Mouse (Mus musculus) midbrain, embryonic 11.5 days (tissue): ENCODE data around the gene Fbxw26. TPM values are rescaled to one million over a fixed set of nuclear protein-coding genes. Genes with fewer than 3 reads are reported as not detected.
A peak's percentile ranks its signal among the peaks of the same experiment; 100 is the strongest.
"Not testable (repeated sequence)": the region's sequence is repeated elsewhere in the genome, so short reads cannot be mapped to it uniquely, and the experiment has no call there.

ENCODE experiments used
- ATAC-seq: fragments of 200-750 bp; cut with Nextera tagmentation; 2 replicates; pipeline ENCODE4 v1.8.0; 2017; ENCODE audit warnings: moderate TSS enrichment, moderate library complexity; ENCODE audit not compliant: low FRiP score
- DNase-seq: peaks from one replicate; pipeline ENCODE4 v3.0.0; 2015; ENCODE audit warnings: low spot score; ENCODE audit errors: missing footprints
- H3K27ac ChIP-seq: fragments of 300-500 bp; sonication (generic); 2 replicates; pipeline ENCODE4 v1.5.1; 2014; ENCODE audit warnings: low read depth, low read length
- H3K27me3 ChIP-seq: fragments of 300-500 bp; sonication (generic); 2 replicates; pipeline ENCODE4 v1.6.1; 2014; ENCODE audit warnings: mild to moderate bottlenecking, low read length, moderate library complexity, mixed read lengths; ENCODE audit not compliant: control insufficient read depth, insufficient read depth
- H3K36me3 ChIP-seq: fragments of 300-500 bp; sonication (generic); 2 replicates; pipeline ENCODE4 v1.6.1; 2014; ENCODE audit warnings: mild to moderate bottlenecking, low read length, moderate library complexity, mixed read lengths; ENCODE audit not compliant: control insufficient read depth, insufficient read depth
- H3K4me1 ChIP-seq: fragments of 300-500 bp; sonication (generic); 2 replicates; pipeline ENCODE4 v1.6.1; 2014; ENCODE audit warnings: low read length; ENCODE audit not compliant: control insufficient read depth, insufficient read depth
- H3K4me2 ChIP-seq: fragments of 300-500 bp; sonication (generic); 2 replicates; pipeline ENCODE4 v1.6.1; 2014; ENCODE audit warnings: mild to moderate bottlenecking, moderate library complexity
- H3K4me3 ChIP-seq: fragments of 300-500 bp; sonication (generic); 2 replicates; pipeline ENCODE4 v1.5.1; 2014; ENCODE audit warnings: low read depth, low read length
- H3K9ac ChIP-seq: fragments of 300-500 bp; sonication (generic); 2 replicates; pipeline ENCODE4 v1.6.1; 2014; ENCODE audit warnings: low read length
- H3K9me3 ChIP-seq: fragments of 300-500 bp; sonication (generic); 2 replicates; pipeline ENCODE4 v1.6.1; 2016; ENCODE audit warnings: low read length; ENCODE audit not compliant: control insufficient read depth
- WGBS: fragments of 180-500 bp; shearing (Covaris S2); extraction: QIAGEN DNeasy Blood & Tissue Kit; methylation state at CpG from one replicate; pipeline ENCODE4 v1.1.7; 2014; 5-methylcytosine and 5-hydroxymethylcytosine counted together
- polyA plus RNA-seq: library from polyadenylated mRNA; unstranded; fragments of >200 nt; fragmentation: Nextera tagmentation; extraction: Ambion mirVana; gene quantifications from 2 replicates; pipeline ENCODE4 v1.2.1, GENCODE M21; 2014

The Fbxw26 gene
- polyA plus RNA-seq: 0.07 TPM in 1 of 2 replicates, not detected in the other

DNA sequence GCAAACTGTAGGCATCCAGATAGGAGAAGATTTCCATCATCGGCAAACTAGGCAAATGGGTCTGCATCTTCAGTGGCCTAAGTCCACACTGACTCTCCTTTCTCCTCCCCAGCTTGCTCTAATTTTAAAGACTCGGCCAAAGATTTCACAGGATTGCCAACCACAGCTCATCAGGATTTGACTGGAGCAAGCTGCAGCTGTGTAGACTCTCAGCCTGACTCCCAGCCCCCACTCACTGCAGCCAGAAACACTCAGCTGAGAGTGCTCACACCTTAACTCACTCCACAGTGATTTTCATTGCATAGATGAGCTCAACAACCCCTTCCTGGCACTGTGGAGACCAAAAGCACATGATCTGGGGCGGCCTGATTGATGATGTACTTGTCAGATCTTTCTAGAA lies at the start of gene Fbxw26:
Gene Fbxw26, minus strand, starts transcription at position 101 of the 400 bp plus-strand sequence.
- not testable (repeated sequence) for H3K36me3 ChIP-seq, H3K9ac ChIP-seq, H3K9me3 ChIP-seq, H3K27me3 ChIP-seq, H3K4me1 ChIP-seq, DNase-seq, ATAC-seq, H3K4me3 ChIP-seq, H3K4me2 ChIP-seq, H3K27ac ChIP-seq
- 84% methylated on average over 3 of the region's 3 CpGs for WGBS

DNA sequence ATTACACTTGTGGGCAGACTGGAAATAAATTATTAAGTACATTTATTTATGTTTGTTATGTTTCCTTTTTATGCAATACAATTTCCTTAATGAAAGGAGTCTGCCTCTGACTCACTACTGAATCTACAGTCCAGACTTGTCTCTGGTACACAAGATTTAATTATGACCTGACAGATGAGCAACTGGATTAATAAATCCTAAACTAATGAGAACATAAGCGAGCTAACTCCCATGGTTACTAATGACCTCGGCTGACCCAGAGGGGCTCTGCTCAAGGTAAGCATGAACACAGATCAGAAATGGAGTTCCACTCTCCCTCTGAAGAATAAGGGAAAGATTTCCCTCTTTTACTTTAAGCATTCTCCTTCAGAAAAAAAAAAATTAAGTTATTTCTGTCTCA lies 49.3 kb upstream of the Fbxw26 start:
- Histone ChIP-seq H3K9me3 (no peaks in the 10 kb centered on the region), H3K9ac (no peak overlapping the region), H3K36me3 (no peaks in the 10 kb centered on the region), H3K4me3 (no peak overlapping the region), H3K27ac (no peak overlapping the region), H3K4me2 (no peak overlapping the region), H3K4me1 (no peaks in the 10 kb centered on the region), H3K27me3 (no peaks in the 10 kb centered on the region)
- ATAC-seq (no peak), DNase-seq (no peak)
- 79% methylated on average over 2 of the region's 2 CpGs for WGBS

GRCm38 (mm10) chr9:109790570-109790969 lies 44.7 kb upstream of the Fbxw26 start, which contains the start of gene Fbxw27:
Gene Fbxw27 (minus strand): TSS chr9:109790670.
- H3K9ac ChIP-seq, H3K9me3 ChIP-seq, H3K4me3 ChIP-seq, ATAC-seq, H3K4me2 ChIP-seq, H3K36me3 ChIP-seq, H3K4me1 ChIP-seq, DNase-seq, H3K27ac ChIP-seq, H3K27me3 ChIP-seq: not testable (repeated sequence)
- WGBS: 83% methylated on average over 4 of the region's 4 CpGs

DNA sequence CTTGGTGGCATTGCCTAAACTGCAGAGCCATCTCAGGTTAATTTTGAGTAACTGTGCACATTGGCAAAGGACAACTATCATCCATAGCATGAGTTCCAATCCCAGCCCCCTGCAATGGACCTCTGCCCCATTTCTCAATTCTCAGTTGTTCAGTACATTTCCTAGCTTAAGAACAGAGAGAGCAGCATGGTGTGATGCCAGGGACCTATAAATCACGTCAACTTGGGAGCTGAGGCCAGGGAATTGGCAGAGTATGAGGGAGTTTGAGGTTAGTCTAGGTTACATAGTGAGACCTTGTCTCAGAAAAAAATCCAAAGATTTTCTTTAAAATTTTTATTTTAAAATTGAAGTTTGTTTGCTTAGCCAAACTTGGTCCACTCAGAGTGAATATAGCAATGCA lies 21.0 kb upstream of the Fbxw26 start:
- H3K27ac ChIP-seq, H3K4me2 ChIP-seq, DNase-seq, H3K27me3 ChIP-seq, H3K36me3 ChIP-seq, ATAC-seq, H3K4me1 ChIP-seq, H3K9ac ChIP-seq, H3K9me3 ChIP-seq, H3K4me3 ChIP-seq: not testable (repeated sequence)
- 87% methylated on average over 1 of the region's 1 CpGs for WGBS

- not testable (repeated sequence) for H3K27me3 ChIP-seq, DNase-seq, H3K9ac ChIP-seq, ATAC-seq, H3K4me3 ChIP-seq, H3K27ac ChIP-seq, H3K4me2 ChIP-seq, H3K9me3 ChIP-seq, H3K36me3 ChIP-seq, H3K4me1 ChIP-seq
- WGBS: 77% methylated on average over 4 of the region's 4 CpGs
Observed at GRCm38 (mm10) chr9:109702600-109702999, 43.3 kb downstream of the Fbxw26 start, which contains the start of gene Fbxw18. Gene Fbxw18 (minus strand): TSS chr9:109702700.

DNA sequence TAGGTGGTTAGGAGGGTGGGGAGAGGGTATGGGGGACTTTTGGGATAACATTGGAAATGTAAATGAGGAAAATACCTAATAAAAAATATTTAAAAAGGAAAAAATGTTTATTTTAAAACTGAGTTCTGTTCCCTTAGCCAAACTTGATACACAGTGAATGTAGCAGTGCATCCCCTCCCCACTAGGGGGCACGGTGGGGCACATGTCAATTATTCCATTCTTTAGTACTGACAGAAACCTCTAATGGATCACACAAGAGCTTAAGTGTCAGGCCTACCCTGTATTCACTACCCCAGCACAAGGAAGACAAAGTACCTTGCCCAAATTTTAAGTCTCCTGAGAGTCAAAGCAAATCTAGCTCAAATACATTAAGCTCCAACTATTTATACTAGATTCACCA lies 60.6 kb downstream of the Fbxw26 start:
- ATAC-seq: no peak

More for the DNA sequence above, 60.6 kb downstream of the Fbxw26 start:
- WGBS: 14% methylated on average over 1 of the region's 1 CpGs
- H3K4me3 ChIP-seq: no peak overlapping the region
- DNase-seq: peak; percentile 86
- no peak overlapping the region for H3K4me2 ChIP-seq
- no peak overlapping the region for H3K27ac ChIP-seq
- H3K9me3 ChIP-seq: no peaks in the 10 kb centered on the region
- no peaks in the 10 kb centered on the region for H3K27me3 ChIP-seq
- no peaks in the 10 kb centered on the region for H3K4me1 ChIP-seq
- no peak overlapping the region for H3K9ac ChIP-seq
- no peaks in the 10 kb centered on the region for H3K36me3 ChIP-seq

Other genes with a start within 250 kb of the Fbxw26 start
- gene Fbxw15, start 177.8 kb downstream of the Fbxw26 start, polyA plus RNA-seq: not detected in 2 replicates
- gene Fbxw24, start 120.0 kb downstream of the Fbxw26 start, polyA plus RNA-seq: not detected in 2 replicates
- gene Fbxw25, start 81.4 kb downstream of the Fbxw26 start, polyA plus RNA-seq: not detected in 2 replicates
- gene Fbxw18, start 43.4 kb downstream of the Fbxw26 start, polyA plus RNA-seq: not detected in 2 replicates
- gene Fbxw27, start 44.6 kb upstream of the Fbxw26 start, polyA plus RNA-seq: not detected in 2 replicates
- not detected in 2 replicates for gene Spink8, start 66.2 kb upstream of the Fbxw26 start, polyA plus RNA-seq
- 96.6 and 98.4 TPM in 2 replicates for gene Nme6, start 86.7 kb upstream of the Fbxw26 start, polyA plus RNA-seq
- gene Camp, start 103.5 kb upstream of the Fbxw26 start, polyA plus RNA-seq: 0.25 and 0.30 TPM in 2 replicates
- gene Cdc25a, start 129.5 kb upstream of the Fbxw26 start, polyA plus RNA-seq: 33.6 and 36.9 TPM in 2 replicates
- 80.1 and 81.4 TPM in 2 replicates for gene Map4, start 185.4 kb upstream of the Fbxw26 start, polyA plus RNA-seq